Comparison of ENCODE assay signal across 9 mouse cellular contexts in genomic region chr1:171672854-171673475, GRCm38 (mm10). TPM values are rescaled to one million over a fixed set of nuclear protein-coding genes. Genes with fewer than 3 reads are reported as not detected.
DNase-seq lines count a peak whose midpoint lies in the region; ATAC-seq and TF ChIP-seq lines count a peak whose summit lies in the region.
"Had no signal": no experiment of that assay in that cellular context is flagged by ENCODE, and none has a peak within 500 bp of the region (broad histone marks: within the 10 kb centered on the region; RNA-seq: fewer than 3 reads in every experiment).

No protein-coding gene starts in this region.

- TF ChIP-seq POLR2A in kidney, adult 2 months (IDR thresholded peaks at IDR 0.05; ENCODE audit: low read depth, low read length) = no peak

- H3K27me3 ChIP-seq in forebrain, postnatal 0 days (ENCODE audit: insufficient read depth, low read length) = no peaks in the 10 kb centered on the region
- no peaks in the 10 kb centered on the region for H3K27me3 ChIP-seq in forebrain, embryonic 10.5 days (ENCODE audit: poor library complexity, severe bottlenecking)
- H3K27me3 ChIP-seq in kidney, adult 2 months (replicated peaks; ENCODE audit: control insufficient read depth, insufficient read depth, low read length) = no peaks in the 10 kb centered on the region
- no peaks in the 10 kb centered on the region for H3K27me3 ChIP-seq in forebrain, embryonic 11.5 days (ENCODE audit: control insufficient read depth, insufficient read depth, low read length)
- H3K27me3 ChIP-seq: heart, embryonic 15.5 days had no signal

- H3K4me2 ChIP-seq in forebrain, postnatal 0 days (ENCODE audit: low read depth) = no peak overlapping the region
- no peak overlapping the region for H3K4me2 ChIP-seq in forebrain, embryonic 11.5 days (ENCODE audit: low read depth, low read length, severe bottlenecking)
- H3K4me2 ChIP-seq: heart, embryonic 15.5 days had no signal

- no peaks in the 10 kb centered on the region for H3K4me1 ChIP-seq in forebrain, postnatal 0 days (ENCODE audit: insufficient read depth)
- H3K4me1 ChIP-seq in forebrain, embryonic 10.5 days = no peaks in the 10 kb centered on the region
- H3K4me1 ChIP-seq in kidney, adult 2 months (ENCODE audit: control insufficient read depth, insufficient read depth, low read length) = no peaks in the 10 kb centered on the region
- no peaks in the 10 kb centered on the region for H3K4me1 ChIP-seq in forebrain, embryonic 11.5 days (replicated peaks; ENCODE audit: control insufficient read depth, insufficient read depth, low read length)
- H3K4me1 ChIP-seq: heart, embryonic 15.5 days had no signal

- no peak for TF ChIP-seq CTCF in forebrain, postnatal 0 days (IDR thresholded peaks at IDR 0.05; ENCODE audit: low read depth)
- TF ChIP-seq CTCF in kidney, adult 2 months (conservative IDR thresholded peaks at IDR 0.05; ENCODE audit: insufficient read depth, insufficient read length, low read depth, low read length) = no peak

- H3K27ac ChIP-seq in forebrain, postnatal 0 days (ENCODE audit: low read depth, low read length) = no peak overlapping the region
- H3K27ac ChIP-seq in forebrain, embryonic 10.5 days = no peak overlapping the region
- no peak overlapping the region for H3K27ac ChIP-seq in kidney, adult 2 months (ENCODE audit: insufficient read depth, low read depth, low read length)
- no peak overlapping the region for H3K27ac ChIP-seq in forebrain, embryonic 11.5 days (ENCODE audit: low read depth, low read length)
- H3K27ac ChIP-seq: heart, embryonic 15.5 days had no signal

- DNase-seq in forebrain, postnatal 0 days = peak; percentile 35
- no peak for DNase-seq in forebrain, embryonic 10.5 days (ENCODE audit: extremely low spot score, low spot score)
- peak; percentile 38 for DNase-seq in cerebellum, adult 9-11 months
- DNase-seq in layer of hippocampus, postnatal 14 days (ENCODE audit: low spot score in 2 of 2) = peak; percentile 36 to 71
- peak; percentile 66 to 81 for DNase-seq in right cerebral cortex, postnatal 10 days (ENCODE audit: low spot score in 2 of 2)
- DNase-seq in adrenal gland, adult (ENCODE audit: inconsistent age in 2 of 2, low spot score in 1 of 2) = no peak
- no peak for DNase-seq in kidney, adult 2 months
- no peak for DNase-seq in forebrain, embryonic 11.5 days (ENCODE audit: low spot score)

- peak; percentile 62 for ATAC-seq in forebrain, postnatal 0 days
- no peak for ATAC-seq in forebrain, embryonic 11.5 days (replicated peaks; ENCODE audit: low FRiP score)

- H3K36me3 ChIP-seq in forebrain, postnatal 0 days (ENCODE audit: insufficient read depth) = no peaks in the 10 kb centered on the region
- no peaks in the 10 kb centered on the region for H3K36me3 ChIP-seq in forebrain, embryonic 10.5 days (replicated peaks)
- no peaks in the 10 kb centered on the region for H3K36me3 ChIP-seq in kidney, adult 2 months (ENCODE audit: control insufficient read depth, insufficient read depth, low read length)
- no peaks in the 10 kb centered on the region for H3K36me3 ChIP-seq in forebrain, embryonic 11.5 days (ENCODE audit: control insufficient read depth, insufficient read depth, low read length)
- H3K36me3 ChIP-seq: heart, embryonic 15.5 days had no signal

- no peak overlapping the region for H3K9ac ChIP-seq in forebrain, postnatal 0 days
- H3K9ac ChIP-seq in forebrain, embryonic 11.5 days (ENCODE audit: low read length) = no peak overlapping the region
- H3K9ac ChIP-seq: heart, embryonic 15.5 days had no signal

- no peak overlapping the region for H3K4me3 ChIP-seq in forebrain, postnatal 0 days (ENCODE audit: low read depth, low read length)
- H3K4me3 ChIP-seq in forebrain, embryonic 10.5 days = no peak overlapping the region
- no peak overlapping the region for H3K4me3 ChIP-seq in kidney, adult 2 months (ENCODE audit: insufficient read depth, low read depth, low read length)
- no peak overlapping the region for H3K4me3 ChIP-seq in forebrain, embryonic 11.5 days (ENCODE audit: low read depth, low read length)
- H3K4me3 ChIP-seq: heart, embryonic 15.5 days had no signal

- no peaks in the 10 kb centered on the region for H3K9me3 ChIP-seq in forebrain, postnatal 0 days (ENCODE audit: low read length)
- H3K9me3 ChIP-seq in forebrain, embryonic 10.5 days = no peaks in the 10 kb centered on the region
- no peaks in the 10 kb centered on the region for H3K9me3 ChIP-seq in forebrain, embryonic 11.5 days (ENCODE audit: control insufficient read depth, low read length)
- H3K9me3 ChIP-seq: heart, embryonic 15.5 days had no signal

- 62% methylated on average over 5 of the region's 5 CpGs for WGBS in forebrain, postnatal 0 days
- 80% methylated on average over 5 of the region's 5 CpGs for WGBS in forebrain, embryonic 10.5 days
- 76% methylated on average over 5 of the region's 5 CpGs for WGBS in kidney, adult 2 months
- 71% methylated on average over 5 of the region's 5 CpGs for WGBS in forebrain, embryonic 11.5 days

RNA-seq across cellular contexts. Expression of gene Cd48, which starts 8.8 kb away (rescaled TPM):
- total RNA-seq in forebrain, postnatal 0 days (2014; rRNA removed) = 0.69 and 1.3 TPM in 2 replicates
- polyA plus RNA-seq in forebrain, postnatal 0 days (2015; fragmentation: Nextera tagmentation; extraction: Ambion mirVana) = 1.0 and 1.1 TPM in 2 replicates
- polyA plus RNA-seq in forebrain, embryonic 10.5 days (2016; fragmentation: Nextera tagmentation; extraction: Ambion mirVana) = 0.31 TPM in 1 of 2 replicates, not detected in the other
- total RNA-seq in layer of hippocampus, postnatal 14 days (2021) = not detected
- 2.7 and 4.3 TPM in 2 replicates for polyA plus RNA-seq in kidney, adult 2 months (2012; rRNA removed)
- not detected in 2 replicates for polyA plus RNA-seq in forebrain, embryonic 11.5 days (2014; fragmentation: Nextera tagmentation; extraction: Ambion mirVana)

RNA-seq across cellular contexts. Expression of gene Slamf7, which starts 20.1 kb away (rescaled TPM):
- total RNA-seq in forebrain, postnatal 0 days (2014; rRNA removed) = 0.05 TPM in 1 of 2 replicates, not detected in the other
- not detected in 2 replicates for polyA plus RNA-seq in forebrain, postnatal 0 days (2015; fragmentation: Nextera tagmentation; extraction: Ambion mirVana)
- not detected in 2 replicates for polyA plus RNA-seq in forebrain, embryonic 10.5 days (2016; fragmentation: Nextera tagmentation; extraction: Ambion mirVana)
- not detected for total RNA-seq in layer of hippocampus, postnatal 14 days (2021)
- 1.1 and 1.5 TPM in 2 replicates for polyA plus RNA-seq in kidney, adult 2 months (2012; rRNA removed)
- not detected in 2 replicates for polyA plus RNA-seq in forebrain, embryonic 11.5 days (2014; fragmentation: Nextera tagmentation; extraction: Ambion mirVana)

Comparison
In these comparisons a context has a peak if more than half of its experiments do, and no peak if none do; other contexts are left out.
1. DNase-seq: peak in forebrain, postnatal 0 days (single experiment), cerebellum, adult 9-11 months (single experiment), layer of hippocampus, postnatal 14 days (2 of 2) and right cerebral cortex, postnatal 10 days (2 of 2); none in forebrain, embryonic 10.5 days (single experiment), adrenal gland, adult (0 of 2), kidney, adult 2 months (single experiment) and forebrain, embryonic 11.5 days (single experiment).